Mouse (Mus musculus): ENCODE measurements at regions not wholly inside any gene's neighbourhood (a gene's known extent, or its start where the extent isn't known, plus 50 kb on each side); places are given as distances from the start of the nearest gene placed in this dataset.

- peak; percentile 9 for DNase-seq (ENCODE audit: low read depth)
Observed at GRCm38 (mm10) chr10:55767571-55767970, 339.1 kb upstream of the Msl3l2 start.

- no peak for DNase-seq (ENCODE audit: low read depth)
Observed at GRCm38 (mm10) chr10:55769642-55770041, 337.1 kb upstream of the Msl3l2 start.

GRCm38 (mm10) chr10:55782674-55783469 lies 323.8 kb upstream of the Msl3l2 start:
- DNase-seq (ENCODE audit: low read depth): no peak

GRCm38 (mm10) chr10:55813966-55814365 lies 292.8 kb upstream of the Msl3l2 start:
- DNase-seq (ENCODE audit: low read depth): no peak

DNA sequence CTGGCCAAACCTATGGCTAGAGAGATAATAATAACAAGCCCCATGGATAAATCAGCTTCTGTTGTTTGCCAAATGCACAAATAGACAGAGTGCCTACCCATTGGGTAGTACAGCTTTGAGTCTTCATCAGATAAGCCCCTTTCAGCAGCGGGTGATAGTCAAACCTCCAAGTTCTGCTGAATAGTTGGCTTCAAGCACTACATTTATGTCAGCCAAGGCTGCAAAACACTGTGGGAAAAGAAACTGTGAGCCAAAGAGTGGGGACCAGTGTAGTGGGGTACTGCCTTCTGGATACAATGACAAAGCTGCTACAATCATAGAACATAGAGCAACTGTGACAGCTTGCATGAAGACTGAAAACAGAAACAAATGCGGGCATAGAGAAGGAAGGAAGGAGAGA lies 255.4 kb upstream of the Msl3l2 start:
- DNase-seq (ENCODE audit: low read depth): no peak

DNA sequence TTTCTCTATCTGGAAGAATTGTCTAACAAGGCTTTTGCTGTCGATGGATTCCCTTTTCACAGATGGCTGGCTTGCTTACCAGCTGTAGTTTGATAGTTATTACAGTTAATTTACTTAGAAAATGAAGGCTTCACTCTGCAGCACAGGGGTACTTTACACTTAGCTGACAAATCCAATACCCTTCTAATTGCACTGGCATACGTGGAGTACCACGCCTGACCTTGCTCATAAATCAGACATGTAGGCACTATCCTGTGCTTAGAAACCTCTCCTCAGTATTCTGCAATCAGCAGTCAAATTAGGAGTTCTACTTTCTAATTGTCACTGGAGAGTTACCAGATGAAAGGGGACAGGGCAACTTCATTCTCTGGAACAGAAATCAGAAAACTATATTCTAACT lies 214.1 kb upstream of the Msl3l2 start:
- no peak for DNase-seq (ENCODE audit: low read depth)

DNA sequence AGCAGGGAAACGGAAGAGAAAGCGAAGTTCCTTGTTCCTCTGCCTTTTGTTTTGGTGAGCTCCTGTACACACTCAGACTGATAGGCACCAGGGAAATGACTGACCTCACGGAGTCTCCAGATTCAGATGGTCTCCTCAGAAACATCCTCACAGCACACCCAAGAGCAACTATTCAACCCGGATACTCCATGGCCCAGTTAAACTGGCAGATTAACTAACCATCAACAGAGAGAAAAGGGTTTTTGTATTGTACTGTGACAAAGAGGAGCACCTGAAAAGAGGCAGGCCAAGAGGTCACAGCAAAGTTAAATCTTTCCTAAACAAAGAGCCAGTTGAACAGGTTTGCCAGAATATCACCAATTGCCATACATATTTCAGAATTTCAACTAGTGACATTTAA lies 177.6 kb upstream of the Msl3l2 start:
- no peak for DNase-seq (ENCODE audit: low read depth)

- DNase-seq (ENCODE audit: low read depth): no peak
Observed at GRCm38 (mm10) chr10:55933993-55934392, 172.7 kb upstream of the Msl3l2 start.

- DNase-seq (ENCODE audit: low read depth): no peak
Observed at GRCm38 (mm10) chr10:55935447-55935846, 171.3 kb upstream of the Msl3l2 start.

GRCm38 (mm10) chr10:55962627-55963203 lies 144.0 kb upstream of the Msl3l2 start:
- no peak for DNase-seq (ENCODE audit: low read depth)
